Mouse (Mus musculus) heart, adult 18-20 months (tissue): ENCODE results near the gene Rnd3. TPM values are rescaled to one million over a fixed set of nuclear protein-coding genes. Genes with fewer than 3 reads are reported as not detected.

ENCODE experiments used
- DNase-seq, 2 experiments: peaks; one replicate each; pipeline ENCODE4 v3.0.0; 2021 to 2022; ENCODE audit warnings: mixed read lengths in 1 of 2
- long read RNA-seq, 2 experiments: library from polyadenylated mRNA; stranded (forward); transcript quantifications; one replicate each; pipeline ENCODE4 v2.0.0; 2021
- total RNA-seq, 2 experiments: library from RNA; stranded (reverse); gene quantifications; 2 replicates each; pipeline ENCODE4 v1.2.3; 2021

Gene Rnd3
- 10 to 100 TPM; 13.8 to 15.9 TPM for total RNA-seq
- long read RNA-seq, experiment 1, transcript Rnd3-201 (5 exons, 2,828 nt) = major isoform, 30 of 30 reads
- long read RNA-seq, experiment 1, partial matches to known transcripts = 0 of 30 reads
- long read RNA-seq, experiment 1, other reads (novel, unspliced or antisense) = 0 of 30 reads
- long read RNA-seq, experiment 2, transcript Rnd3-201 (5 exons, 2,828 nt) = major isoform, 6 of 8 reads
- long read RNA-seq, experiment 2, partial matches to known transcripts = 0 of 8 reads
- long read RNA-seq, experiment 2, other reads (novel, unspliced or antisense) = 2 of 8 reads

GRCm38 (mm10) chr2:51148975-51149374 lies at the start of gene Rnd3:
Gene Rnd3 (minus strand): TSS chr2:51149111.
- DNase-seq = peak; percentile 98

DNA sequence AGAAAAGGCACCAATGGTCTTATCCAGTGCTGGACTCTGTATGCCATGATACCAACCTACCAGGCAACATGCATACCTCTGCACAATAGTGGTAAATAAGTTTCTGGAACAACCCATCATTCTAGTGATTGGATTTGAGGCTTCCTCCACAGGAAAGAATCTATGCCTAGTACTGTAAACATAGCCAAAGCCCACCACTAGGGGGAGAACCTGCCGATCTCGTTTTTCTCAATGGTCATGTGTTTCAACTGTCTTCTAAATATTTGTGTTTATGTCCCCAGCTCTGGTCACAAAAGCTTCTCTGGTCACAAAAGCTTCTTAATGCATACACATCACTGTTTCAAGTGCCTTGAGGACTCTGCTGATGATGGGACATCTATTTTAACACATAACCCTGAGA lies 43.4 kb upstream of the Rnd3 start:
- no peak for DNase-seq

DNA sequence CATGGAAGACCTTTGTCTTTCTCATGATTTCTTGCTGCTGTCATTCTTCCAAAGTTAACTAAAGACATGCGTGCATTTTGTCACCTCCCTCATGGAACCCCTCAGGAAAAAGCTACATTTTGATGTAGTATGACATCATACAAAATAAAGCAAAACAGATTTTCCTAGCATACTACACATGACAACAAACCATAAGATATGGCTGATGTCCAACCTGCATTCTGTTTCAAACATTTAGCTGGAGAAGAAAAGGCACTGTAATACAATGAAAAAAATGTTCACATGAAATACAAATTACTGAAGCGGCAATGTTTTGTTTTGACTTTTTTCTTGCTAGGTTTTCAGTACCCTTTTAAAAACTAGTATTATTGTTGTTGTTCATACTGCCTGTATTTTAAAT lies 36.9 kb upstream of the Rnd3 start:
- DNase-seq = no peak

DNA sequence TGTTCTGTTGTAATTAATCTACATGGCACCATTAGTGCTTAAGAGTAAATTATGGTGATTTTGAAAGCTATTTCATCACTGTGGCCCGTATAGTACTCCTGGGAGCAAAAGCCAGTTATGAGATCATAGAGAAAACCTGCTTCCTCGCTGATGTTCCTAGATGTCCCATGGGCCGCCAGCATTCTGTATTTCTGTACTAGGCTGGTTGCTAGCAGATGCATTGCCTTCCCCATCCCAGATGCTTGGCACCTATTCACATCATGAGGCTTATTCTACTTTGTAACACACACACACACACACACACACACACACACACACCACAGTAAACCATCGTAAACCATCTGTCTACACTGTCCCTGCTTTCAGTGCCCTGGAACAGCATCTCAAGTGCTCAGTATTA lies 34.1 kb upstream of the Rnd3 start:
- no peak for DNase-seq

DNA sequence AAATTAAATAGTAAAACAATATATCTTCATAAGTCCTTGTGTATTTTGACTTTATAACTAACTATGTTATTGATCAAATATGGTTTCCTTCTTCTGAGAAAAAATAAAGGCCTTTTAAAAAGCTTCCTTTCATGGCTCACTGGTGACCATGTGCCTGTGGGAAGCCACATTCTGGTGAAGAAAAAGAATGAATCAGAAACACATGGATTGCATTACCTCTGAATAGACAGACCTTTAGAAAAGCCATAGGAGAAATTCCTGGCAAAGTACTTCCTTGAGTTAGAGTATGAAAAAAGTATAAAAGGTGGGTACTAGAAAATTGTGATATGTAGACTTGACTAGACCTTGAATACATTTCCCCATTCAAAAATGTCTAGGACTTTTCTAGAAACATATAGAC lies 32.5 kb upstream of the Rnd3 start:
- no peak for DNase-seq

GRCm38 (mm10) chr2:51179096-51179495 lies 30.2 kb upstream of the Rnd3 start:
- DNase-seq = no peak

DNA sequence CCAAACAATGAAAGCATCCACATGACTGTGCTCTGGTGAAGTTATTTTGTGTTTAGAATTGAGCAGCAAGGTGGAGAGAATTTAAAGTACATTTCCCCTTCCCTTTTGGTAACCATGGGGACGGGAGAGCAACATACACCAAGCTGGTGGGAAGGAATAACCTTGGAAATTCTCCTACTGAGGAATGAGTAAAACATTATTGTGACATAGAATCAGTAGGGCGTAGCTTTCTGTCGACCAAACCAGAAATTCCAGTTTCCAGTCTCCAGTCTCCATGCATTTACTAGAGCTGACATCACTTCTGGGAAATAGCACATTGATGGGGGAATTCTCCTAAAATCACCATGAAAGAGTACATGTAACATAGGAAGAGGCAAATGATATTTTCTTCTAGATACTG lies 28.7 kb upstream of the Rnd3 start:
- DNase-seq = no peak

- DNase-seq = no peak
These were observed 26.4 kb upstream of the Rnd3 start for GRCm38 (mm10) chr2:51175276-51175675.

- no peak for DNase-seq
These were observed 12.2 kb upstream of the Rnd3 start for GRCm38 (mm10) chr2:51161110-51161509.

DNA sequence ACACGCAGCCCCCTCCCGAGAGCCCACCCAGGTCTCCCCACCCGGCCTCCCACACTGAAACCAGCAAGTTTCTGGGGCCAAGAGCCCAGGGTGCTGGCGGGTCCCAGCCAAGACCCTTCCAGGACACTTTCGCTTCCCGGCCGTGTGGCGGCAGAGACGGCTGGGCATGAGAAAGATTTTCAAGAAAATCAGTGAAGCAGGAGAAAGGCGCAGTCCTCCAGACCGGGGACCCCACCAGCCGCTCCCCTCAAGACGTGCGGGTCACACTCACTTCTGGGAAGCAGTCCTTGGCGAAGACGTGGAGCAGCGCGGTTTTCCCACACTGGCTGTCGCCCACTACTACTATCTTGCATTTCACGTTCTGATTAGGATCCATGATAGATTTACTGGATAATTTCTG lies 457 bp downstream of the Rnd3 start:
- DNase-seq = peak; percentile 29 to 73

DNA sequence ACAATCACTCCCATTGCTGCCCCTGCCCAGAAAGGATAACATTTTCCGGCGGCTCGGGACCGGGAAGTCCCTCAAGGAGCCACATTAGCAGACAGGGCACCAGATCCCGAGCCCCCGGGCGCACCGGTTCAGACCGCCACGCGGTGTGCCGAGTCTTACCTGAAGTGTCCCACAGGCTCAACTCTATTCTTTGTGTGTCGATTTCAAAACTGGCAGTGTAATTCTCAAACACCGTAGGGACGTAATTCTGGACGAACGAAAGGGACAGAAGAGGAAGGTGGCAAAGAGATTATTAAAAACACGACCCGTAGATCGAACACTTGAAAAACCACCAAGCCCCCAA lies 875 bp downstream of the Rnd3 start:
- no peak for DNase-seq

- DNase-seq = peak; percentile 87 to 88
These were observed 1.4 kb downstream of the Rnd3 start for GRCm38 (mm10) chr2:51147318-51148064.

- peak; percentile 90 to 91 for DNase-seq
These were observed 2.0 kb downstream of the Rnd3 start for GRCm38 (mm10) chr2:51146871-51147317.

GRCm38 (mm10) chr2:51145838-51146470 lies 3.0 kb downstream of the Rnd3 start:
- peak; percentile 69 to 76 for DNase-seq

GRCm38 (mm10) chr2:51144380-51145120 lies 4.4 kb downstream of the Rnd3 start:
- peak in 1 of 2 experiments; percentile 44 for DNase-seq

- no peak for DNase-seq
These were observed 6.5 kb downstream of the Rnd3 start for GRCm38 (mm10) chr2:51142422-51142821.

DNA sequence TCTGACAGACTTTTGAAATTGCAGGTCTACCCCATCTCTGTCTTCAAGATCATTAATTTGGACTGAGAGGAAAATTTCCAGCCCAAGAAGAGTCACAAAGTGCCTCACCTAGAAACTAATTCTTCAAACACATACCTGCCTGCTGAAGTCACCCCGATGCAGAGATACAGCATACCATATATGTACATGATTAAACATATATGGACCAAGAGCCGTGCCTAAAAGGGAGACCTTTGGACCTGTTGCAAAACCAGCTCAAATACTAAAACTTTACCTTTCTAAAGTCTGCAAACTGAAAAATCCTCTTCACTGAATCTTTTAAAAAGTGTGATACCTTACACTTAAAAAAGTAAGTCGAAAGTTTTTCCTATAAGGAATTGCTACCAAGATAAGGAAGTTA lies 7.6 kb downstream of the Rnd3 start:
- DNase-seq = no peak

GRCm38 (mm10) chr2:51140486-51140885 lies 8.4 kb downstream of the Rnd3 start:
- peak in 1 of 2 experiments; percentile 30 for DNase-seq

GRCm38 (mm10) chr2:51139912-51140446 lies 8.9 kb downstream of the Rnd3 start:
- peak in 1 of 2 experiments; percentile 28 for DNase-seq

GRCm38 (mm10) chr2:51139218-51139911 lies 9.5 kb downstream of the Rnd3 start:
- peak; percentile 68 to 73 for DNase-seq

- DNase-seq = no peak
These were observed 11.2 kb downstream of the Rnd3 start for GRCm38 (mm10) chr2:51137726-51138125.

- no peak for DNase-seq
These were observed 16.7 kb downstream of the Rnd3 start for GRCm38 (mm10) chr2:51132181-51132580.
